Mouse (Mus musculus): ENCODE data around the gene Carm1. TPM values are rescaled to one million over a fixed set of nuclear protein-coding genes. Genes with fewer than 3 reads are reported as not detected.
"Not testable (repeated sequence)": the region's sequence is repeated elsewhere in the genome, so short reads cannot be mapped to it uniquely, and the experiment has no call there.

Carm1 gene
- polyA plus RNA-seq, 1 experiment from 2014 or later: 57.1 TPM

GRCm38 (mm10) chr9:21526634-21526944, 20.1 kb upstream of the Carm1 start:
- Histone ChIP-seq H3K4me2 (ENCODE audit: low read depth, low read length) (no peak overlapping the region), H3K36me3 (ENCODE audit: control insufficient read depth, insufficient read depth, low read length) (no peaks in the 10 kb centered on the region), H3K9ac (ENCODE audit: low read depth, low read length) (no peak overlapping the region), H3K27ac (replicated peaks; ENCODE audit: low read depth, low read length) (no peak overlapping the region), H3K4me3 (ENCODE audit: low read depth, low read length) (no peak overlapping the region), H3K9me3 (ENCODE audit: control insufficient read depth, low read length) (no peaks in the 10 kb centered on the region), H3K4me1 (ENCODE audit: control insufficient read depth, insufficient read depth, low read length) (0 out of 2 replicates have a peak, but pooled peaks cover 3% of the 10 kb centered on the region), H3K27me3 (replicated peaks; ENCODE audit: control insufficient read depth, insufficient read depth, low read length) (no peaks in the 10 kb centered on the region)
- WGBS: 82% methylated on average over 3 of the region's 3 CpGs
- no peak for ATAC-seq (ENCODE audit: low read depth)
- no peak for DNase-seq (ENCODE audit: low spot score)

- no peak overlapping the region for H3K9ac ChIP-seq (ENCODE audit: low read depth, low read length)
- H3K4me1 ChIP-seq (ENCODE audit: control insufficient read depth, insufficient read depth, low read length): 0 out of 2 replicates have a peak, but pooled peaks cover 3% of the 10 kb centered on the region
- ATAC-seq (ENCODE audit: low read depth): no peak
- no peaks in the 10 kb centered on the region for H3K9me3 ChIP-seq (ENCODE audit: control insufficient read depth, low read length)
- no peak for DNase-seq (ENCODE audit: low spot score)
- H3K36me3 ChIP-seq (ENCODE audit: control insufficient read depth, insufficient read depth, low read length): no peaks in the 10 kb centered on the region
- WGBS: 95% methylated on average over 2 of the region's 2 CpGs
- H3K4me2 ChIP-seq (ENCODE audit: low read depth, low read length): no peak overlapping the region
- H3K27me3 ChIP-seq (replicated peaks; ENCODE audit: control insufficient read depth, insufficient read depth, low read length): no peaks in the 10 kb centered on the region
- H3K4me3 ChIP-seq (ENCODE audit: low read depth, low read length): no peak overlapping the region
- no peak overlapping the region for H3K27ac ChIP-seq (replicated peaks; ENCODE audit: low read depth, low read length)
Observed at GRCm38 (mm10) chr9:21527100-21527801, 19.4 kb upstream of the Carm1 start.

DNA sequence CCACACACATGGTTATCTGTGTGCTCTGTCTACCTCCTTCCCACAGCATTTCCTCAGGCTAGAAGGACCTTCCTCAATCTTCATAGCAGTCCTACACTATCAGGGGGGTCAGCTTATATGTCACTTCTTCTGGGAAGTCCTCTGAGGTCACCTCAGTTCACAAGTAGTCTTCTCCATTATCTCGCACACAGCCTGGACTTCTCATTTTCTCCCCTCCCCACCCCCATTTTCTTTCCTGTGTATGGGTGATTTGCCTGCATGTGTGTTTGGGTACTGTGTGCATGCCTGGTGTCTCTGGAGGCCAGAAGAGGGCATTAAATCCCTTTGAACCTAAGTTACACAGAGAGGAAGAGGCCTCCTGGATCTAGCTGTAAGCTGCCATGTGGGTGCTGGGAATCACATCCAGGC, 18.8 kb upstream of the Carm1 start:
- Histone ChIP-seq H3K4me1 (ENCODE audit: control insufficient read depth, insufficient read depth, low read length) (0 out of 2 replicates have a peak, but pooled peaks cover 3% of the 10 kb centered on the region), H3K27ac (replicated peaks; ENCODE audit: low read depth, low read length) (no peak overlapping the region), H3K9me3 (ENCODE audit: control insufficient read depth, low read length) (no peaks in the 10 kb centered on the region), H3K27me3 (replicated peaks; ENCODE audit: control insufficient read depth, insufficient read depth, low read length) (no peaks in the 10 kb centered on the region), H3K36me3 (ENCODE audit: control insufficient read depth, insufficient read depth, low read length) (no peaks in the 10 kb centered on the region), H3K4me3 (ENCODE audit: low read depth, low read length) (no peak overlapping the region), H3K4me2 (ENCODE audit: low read depth, low read length) (no peak overlapping the region), H3K9ac (ENCODE audit: low read depth, low read length) (no peak overlapping the region)
- ATAC-seq (ENCODE audit: low read depth): no peak
- WGBS: 43% methylated on average over 1 of the region's 1 CpGs
- no peak for DNase-seq (ENCODE audit: low spot score)

DNA sequence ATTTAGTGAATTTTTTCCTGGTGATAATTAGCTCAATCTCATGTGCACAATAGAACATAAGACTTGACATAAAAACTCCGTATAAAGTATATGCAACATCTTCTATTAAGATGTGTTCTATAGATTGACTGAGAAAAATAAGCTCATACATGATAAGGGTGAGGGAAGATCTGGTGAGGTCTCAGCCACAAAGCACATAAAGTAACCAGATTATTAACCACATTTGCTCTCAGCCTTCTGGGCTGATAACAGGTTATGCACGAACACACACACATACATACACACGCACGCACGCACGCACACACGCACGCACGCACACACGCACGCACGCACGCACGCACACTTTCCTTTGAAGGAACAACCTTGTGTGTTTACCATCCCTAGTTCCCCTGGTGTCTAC, 10.2 kb upstream of the Carm1 start:
- H3K36me3 ChIP-seq (ENCODE audit: control insufficient read depth, insufficient read depth, low read length): no peaks in the 10 kb centered on the region
- H3K4me2 ChIP-seq (ENCODE audit: low read depth, low read length): no peak overlapping the region
- 93% methylated on average over 14 of the region's 14 CpGs for WGBS
- H3K27me3 ChIP-seq (replicated peaks; ENCODE audit: control insufficient read depth, insufficient read depth, low read length): no peaks in the 10 kb centered on the region
- no peak overlapping the region for H3K9ac ChIP-seq (ENCODE audit: low read depth, low read length)
- no peak overlapping the region for H3K4me3 ChIP-seq (ENCODE audit: low read depth, low read length)
- ATAC-seq (ENCODE audit: low read depth) (no peak), DNase-seq (ENCODE audit: low spot score) (no peak)
- H3K9me3 ChIP-seq (ENCODE audit: control insufficient read depth, low read length): no peaks in the 10 kb centered on the region
- H3K27ac ChIP-seq (replicated peaks; ENCODE audit: low read depth, low read length): no peak overlapping the region
- no peaks in the 10 kb centered on the region for H3K4me1 ChIP-seq (ENCODE audit: control insufficient read depth, insufficient read depth, low read length)

- 68% methylated on average over 4 of the region's 4 CpGs for WGBS
Observed at GRCm38 (mm10) chr9:21537009-21537408, 9.7 kb upstream of the Carm1 start.

DNA sequence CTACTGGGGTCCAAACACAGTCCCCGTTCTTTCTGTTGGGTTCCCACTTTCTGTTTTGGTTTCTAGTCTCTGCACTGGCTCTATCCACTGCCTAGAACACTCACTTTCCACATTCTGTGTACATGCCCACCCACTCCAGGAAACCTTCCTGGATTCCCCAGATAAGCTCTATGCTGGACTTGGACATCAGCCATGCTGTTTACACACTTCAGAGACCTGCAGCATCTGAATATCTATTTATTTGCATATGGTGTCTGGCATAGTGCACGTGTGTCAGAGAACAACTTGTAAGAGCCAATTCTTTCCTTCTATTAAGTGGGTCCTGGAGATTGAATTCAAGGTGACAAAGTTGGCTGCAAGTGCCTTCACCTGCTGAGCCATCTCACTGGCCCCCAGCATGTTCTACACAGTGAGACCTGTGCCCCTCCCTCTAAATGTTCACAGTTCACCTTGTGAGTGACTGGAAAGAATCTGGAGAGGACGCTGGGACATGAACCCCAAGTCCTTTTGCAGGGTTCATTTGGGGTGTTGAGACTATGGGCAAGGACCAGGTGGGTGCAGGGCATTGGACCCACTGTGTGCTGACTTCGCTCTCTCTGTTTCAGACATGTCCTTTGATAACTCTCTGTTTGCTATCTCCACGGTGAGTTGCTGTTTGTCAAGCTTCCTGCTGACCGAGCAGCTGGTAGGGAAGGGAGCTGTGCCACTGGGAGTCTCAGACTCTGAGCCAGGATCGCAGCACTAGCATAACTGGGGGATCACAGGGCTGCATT, 6.5 kb upstream of the Carm1 start:
- Histone ChIP-seq H3K27ac (replicated peaks; ENCODE audit: low read depth, low read length) (no peak overlapping the region), H3K4me1 (ENCODE audit: control insufficient read depth, insufficient read depth, low read length) (peaks cover 7% of the 10 kb centered on the region), H3K36me3 (ENCODE audit: control insufficient read depth, insufficient read depth, low read length) (no peaks in the 10 kb centered on the region), H3K9me3 (ENCODE audit: control insufficient read depth, low read length) (no peaks in the 10 kb centered on the region), H3K4me2 (ENCODE audit: low read depth, low read length) (no peak overlapping the region), H3K27me3 (replicated peaks; ENCODE audit: control insufficient read depth, insufficient read depth, low read length) (no peaks in the 10 kb centered on the region), H3K9ac (ENCODE audit: low read depth, low read length) (no peak overlapping the region), H3K4me3 (ENCODE audit: low read depth, low read length) (no peak overlapping the region)
- 76% methylated on average over 7 of the region's 7 CpGs for WGBS
- no peak for DNase-seq (ENCODE audit: low spot score)
- no peak for ATAC-seq (ENCODE audit: low read depth)

More at GRCm38 (mm10) chr9:21537009-21537408, 9.7 kb upstream of the Carm1 start:
- H3K36me3 ChIP-seq (ENCODE audit: control insufficient read depth, insufficient read depth, low read length): no peaks in the 10 kb centered on the region
- H3K4me2 ChIP-seq (ENCODE audit: low read depth, low read length): no peak overlapping the region
- no peaks in the 10 kb centered on the region for H3K4me1 ChIP-seq (ENCODE audit: control insufficient read depth, insufficient read depth, low read length)
- DNase-seq (ENCODE audit: low spot score) (no peak), ATAC-seq (ENCODE audit: low read depth) (no peak)
- no peak overlapping the region for H3K27ac ChIP-seq (replicated peaks; ENCODE audit: low read depth, low read length)
- H3K9ac ChIP-seq (ENCODE audit: low read depth, low read length): no peak overlapping the region
- no peaks in the 10 kb centered on the region for H3K9me3 ChIP-seq (ENCODE audit: control insufficient read depth, low read length)
- no peaks in the 10 kb centered on the region for H3K27me3 ChIP-seq (replicated peaks; ENCODE audit: control insufficient read depth, insufficient read depth, low read length)
- no peak overlapping the region for H3K4me3 ChIP-seq (ENCODE audit: low read depth, low read length)

GRCm38 (mm10) chr9:21542001-21542400, 4.7 kb upstream of the Carm1 start:
- not testable (repeated sequence) for ATAC-seq (ENCODE audit: low read depth); H3K27ac ChIP-seq (replicated peaks; ENCODE audit: low read depth, low read length); H3K4me2 ChIP-seq (ENCODE audit: low read depth, low read length); DNase-seq (ENCODE audit: low spot score); H3K4me1 ChIP-seq (ENCODE audit: control insufficient read depth, insufficient read depth, low read length); H3K9ac ChIP-seq (ENCODE audit: low read depth, low read length); H3K27me3 ChIP-seq (replicated peaks; ENCODE audit: control insufficient read depth, insufficient read depth, low read length); H3K9me3 ChIP-seq (ENCODE audit: control insufficient read depth, low read length); H3K4me3 ChIP-seq (ENCODE audit: low read depth, low read length); H3K36me3 ChIP-seq (ENCODE audit: control insufficient read depth, insufficient read depth, low read length)
- 92% methylated on average over 2 of the region's 2 CpGs for WGBS

DNA sequence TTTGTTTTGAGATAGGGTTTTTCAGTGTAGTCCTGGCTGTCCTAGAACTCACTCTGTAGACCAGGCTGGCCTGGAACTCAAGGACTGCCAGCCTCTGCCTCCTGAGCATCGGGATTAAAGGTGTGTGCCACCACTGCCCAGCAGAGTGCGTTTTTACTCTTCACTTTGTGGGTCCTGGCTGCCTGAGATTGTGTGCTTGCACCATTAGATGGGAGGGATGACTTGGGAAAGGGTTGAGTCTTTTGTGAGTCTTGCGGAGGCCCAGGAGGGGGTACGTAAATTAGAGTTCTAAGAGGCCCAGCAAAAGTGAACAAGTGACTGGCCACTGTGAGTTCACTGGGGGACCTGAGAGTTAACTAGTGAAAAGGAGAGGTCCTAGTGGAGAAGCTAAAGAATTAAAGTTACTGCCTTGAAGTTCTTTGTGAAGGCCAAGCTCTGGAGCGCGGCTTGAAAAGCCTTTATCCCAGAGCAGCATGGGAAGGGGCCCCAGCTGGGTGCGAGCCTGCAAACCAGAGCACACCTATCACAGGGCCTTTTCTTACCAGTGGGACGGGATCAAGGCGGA, 1.3 kb upstream of the Carm1 start:
- peaks cover 19% of the 10 kb centered on the region for H3K4me1 ChIP-seq (ENCODE audit: control insufficient read depth, insufficient read depth, low read length)
- WGBS: 6% methylated on average over 9 of the region's 9 CpGs
- H3K9me3 ChIP-seq (ENCODE audit: control insufficient read depth, low read length): no peaks in the 10 kb centered on the region
- peak overlapping the region; percentile 64 for H3K9ac ChIP-seq (ENCODE audit: low read depth, low read length)
- H3K36me3 ChIP-seq (ENCODE audit: control insufficient read depth, insufficient read depth, low read length): peaks cover 8% of the 10 kb centered on the region; the same call in 1 of the 2 replicates
- no peaks in the 10 kb centered on the region for H3K27me3 ChIP-seq (replicated peaks; ENCODE audit: control insufficient read depth, insufficient read depth, low read length)
- DNase-seq (ENCODE audit: low spot score) (peak; percentile 95), ATAC-seq (ENCODE audit: low read depth) (peak; percentile 82)
- H3K4me3 ChIP-seq (ENCODE audit: low read depth, low read length): peak overlapping the region; percentile 88
- H3K4me2 ChIP-seq (ENCODE audit: low read depth, low read length): peak overlapping the region; percentile 77
- peak overlapping the region; percentile 99 for H3K27ac ChIP-seq (replicated peaks; ENCODE audit: low read depth, low read length)

Data from embryonic facial prominence, embryonic 14.5 days (tissue).